Mouse (Mus musculus) cortical plate, adult 2 months (tissue): ENCODE data around the gene Prr15. TPM values are rescaled to one million over a fixed set of nuclear protein-coding genes. Genes with fewer than 3 reads are reported as not detected.

Experiments
- H3K27ac ChIP-seq: fragments of 200-500 bp; 2 replicates; pipeline ENCODE4 v1.5.1; 2012; ENCODE audit warnings: low read length, control low read depth, inconsistent platforms; ENCODE audit not compliant: insufficient read depth
- H3K4me1 ChIP-seq: fragments of 200-500 bp; 2 replicates; pipeline ENCODE4 v1.6.1; 2011; ENCODE audit warnings: low read length; ENCODE audit not compliant: control insufficient read depth, insufficient read depth
- H3K4me3 ChIP-seq: fragments of 200-500 bp; 2 replicates; pipeline ENCODE4 v1.5.1; 2011; ENCODE audit warnings: mild to moderate bottlenecking, low read length, control low read depth; ENCODE audit not compliant: insufficient read depth
- CTCF ChIP-seq: fragments of 200-500 bp; IDR thresholded peaks from 2 replicates; pipeline ENCODE4 v1.5.1; 2011; ENCODE audit warnings: mild to moderate bottlenecking, control low read depth, low read length; ENCODE audit not compliant: insufficient read depth; ENCODE audit errors: extremely low read depth
- POLR2A ChIP-seq: fragments of 200-500 bp; IDR thresholded peaks from 2 replicates; pipeline ENCODE4 v1.6.1; 2011; ENCODE audit warnings: mild to moderate bottlenecking, low read length, control low read depth; ENCODE audit not compliant: insufficient read depth; ENCODE audit errors: extremely low read depth
- polyA plus RNA-seq: library from polyadenylated mRNA; depleted of rRNA; stranded (reverse); fragments of >200 nt; gene quantifications from 2 replicates; pipeline ENCODE4 v1.2.3, GENCODE M21; 2012

Prr15 gene
- polyA plus RNA-seq, 1 experiment: 1.1 TPM

- Histone ChIP-seq H3K4me3 (no peak overlapping the region), H3K4me1 (no peaks in the 10 kb centered on the region; the same call in 1 of the 2 replicates), H3K27ac (no peak overlapping the region)
- no peak for TF ChIP-seq CTCF
These were observed 26.2 kb downstream of the Prr15 start for GRCm38 (mm10) chr6:54351860-54352259.

GRCm38 (mm10) chr6:54352931-54353690 lies 27.5 kb downstream of the Prr15 start:
- Histone ChIP-seq H3K27ac (no peak overlapping the region), H3K4me1 (no peaks in the 10 kb centered on the region; the same call in 1 of the 2 replicates), H3K4me3 (no peak overlapping the region)
- no peak for TF ChIP-seq CTCF

- no peak overlapping the region for H3K4me3 ChIP-seq
- H3K4me1 ChIP-seq: no peaks in the 10 kb centered on the region; the same call in 1 of the 2 replicates
- TF ChIP-seq CTCF: no peak
- TF ChIP-seq POLR2A: no peak
- H3K27ac ChIP-seq: no peak overlapping the region
These were observed 28.1 kb downstream of the Prr15 start for GRCm38 (mm10) chr6:54353698-54354097.

- Histone ChIP-seq H3K27ac (no peak overlapping the region), H3K4me3 (no peak overlapping the region), H3K4me1 (no peaks in the 10 kb centered on the region; the same call in 1 of the 2 replicates)
- TF ChIP-seq CTCF: no peak
- no peak for TF ChIP-seq POLR2A
These were observed 30.0 kb downstream of the Prr15 start for GRCm38 (mm10) chr6:54355626-54356025.

- Histone ChIP-seq H3K4me1 (no peaks in the 10 kb centered on the region), H3K4me3 (no peak overlapping the region)
These were observed 37.1 kb downstream of the Prr15 start for GRCm38 (mm10) chr6:54362526-54363324.

GRCm38 (mm10) chr6:54364406-54365136 lies 38.9 kb downstream of the Prr15 start:
- Histone ChIP-seq H3K4me3 (no peak overlapping the region), H3K4me1 (no peaks in the 10 kb centered on the region), H3K27ac (no peak overlapping the region)
- no peak for TF ChIP-seq POLR2A
- TF ChIP-seq CTCF: no peak

More at GRCm38 (mm10) chr6:54362526-54363324, 37.1 kb downstream of the Prr15 start:
- TF ChIP-seq CTCF: no peak
- no peak overlapping the region for H3K27ac ChIP-seq

GRCm38 (mm10) chr6:54366607-54367006 lies 41.0 kb downstream of the Prr15 start:
- Histone ChIP-seq H3K27ac (no peak overlapping the region), H3K4me3 (no peak overlapping the region), H3K4me1 (0 out of 2 replicates have a peak, but pooled peaks cover 2% of the 10 kb centered on the region)
- TF ChIP-seq POLR2A (no peak), CTCF (no peak)

- Histone ChIP-seq H3K4me1 (peaks cover 9% of the 10 kb centered on the region; the same call in 1 of the 2 replicates), H3K4me3 (no peak overlapping the region), H3K27ac (no peak overlapping the region)
- TF ChIP-seq CTCF (peak; percentile 91), POLR2A (no peak)
These were observed 42.4 kb downstream of the Prr15 start for GRCm38 (mm10) chr6:54368071-54368470.

GRCm38 (mm10) chr6:54369913-54370542 lies 44.4 kb downstream of the Prr15 start:
- Histone ChIP-seq H3K4me1 (peaks cover 9% of the 10 kb centered on the region; the same call in 1 of the 2 replicates), H3K4me3 (no peak overlapping the region), H3K27ac (no peak overlapping the region)
- no peak for TF ChIP-seq CTCF
- no peak for TF ChIP-seq POLR2A
